Mouse (Mus musculus) retina, adult 2 months (tissue): ENCODE results near the gene 1700074P13Rik.
"Not testable (repeated sequence)": the region's sequence is repeated elsewhere in the genome, so short reads cannot be mapped to it uniquely, and the experiment has no call there.

Experiments used
- DNase-seq: peaks from one replicate; pipeline ENCODE4 v3.0.0-alpha.2; 2012; ENCODE audit warnings: low read depth, low spot score

1700074P13Rik gene

DNA sequence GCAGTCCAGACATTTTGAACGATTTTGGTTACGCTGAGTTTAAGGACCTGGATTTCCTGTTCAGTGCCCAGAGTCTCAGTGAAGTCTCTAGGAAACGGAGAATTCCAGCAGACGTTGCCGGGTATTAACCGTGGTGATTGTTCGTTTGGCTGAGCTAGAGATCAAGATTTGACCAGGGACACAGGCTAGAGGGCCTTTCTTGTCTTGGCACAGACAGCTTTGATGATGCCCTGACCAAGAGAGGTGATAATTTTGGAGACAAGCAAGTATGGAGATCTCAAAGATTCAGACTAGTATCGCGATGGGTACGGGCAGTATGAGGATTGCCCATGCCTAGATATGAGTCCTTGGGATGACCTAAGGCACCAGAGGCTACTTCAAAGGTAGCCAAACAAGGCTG lies at the start of gene 1700074P13Rik:
1700074P13Rik (minus strand) TSS at position 101 of the 400 bp plus-strand sequence.
- no peak for DNase-seq

DNA sequence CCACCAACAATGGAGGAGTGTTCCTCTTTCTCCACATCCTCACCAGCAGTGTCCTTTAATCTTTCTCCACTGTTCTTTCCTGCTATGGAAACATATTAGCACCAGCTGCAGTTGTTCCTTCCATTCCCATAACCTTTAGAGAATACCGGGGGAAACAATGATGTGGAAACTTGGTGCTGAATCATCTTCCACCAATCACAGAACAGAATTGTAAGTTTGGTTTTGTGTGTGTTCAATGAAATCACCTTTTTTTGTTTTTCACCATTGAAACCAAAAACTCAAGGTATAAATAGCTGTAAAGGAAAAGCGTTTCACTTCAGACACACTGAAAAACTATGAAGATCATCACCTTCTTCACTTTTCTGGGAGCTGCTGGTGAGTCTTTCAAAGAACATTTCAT lies 24.1 kb upstream of the 1700074P13Rik start, which contains the start of gene 1810009J06Rik:
1810009J06Rik (plus strand) TSS at position 301 of the 400 bp plus-strand sequence.
- not testable (repeated sequence) for DNase-seq

DNA sequence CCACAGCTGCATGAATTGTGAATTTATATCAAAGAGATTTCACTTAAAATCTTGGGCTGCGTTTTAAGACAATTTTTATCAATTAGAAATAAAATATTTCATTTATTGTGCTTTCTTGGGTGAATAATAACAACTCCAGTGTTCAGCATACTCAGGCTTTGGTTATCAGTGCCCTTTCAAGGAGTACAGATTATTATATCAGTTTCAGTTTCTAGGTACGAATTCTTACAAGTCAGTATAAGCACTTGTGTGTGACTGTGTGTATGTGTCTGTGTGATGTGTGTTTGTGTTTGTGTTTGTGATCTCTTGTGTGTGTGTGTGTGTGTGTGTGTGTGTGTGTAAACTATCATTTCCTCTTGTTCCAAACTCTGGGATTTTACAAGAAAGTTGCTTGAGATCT lies 13.4 kb upstream of the 1700074P13Rik start:
- no peak for DNase-seq

DNA sequence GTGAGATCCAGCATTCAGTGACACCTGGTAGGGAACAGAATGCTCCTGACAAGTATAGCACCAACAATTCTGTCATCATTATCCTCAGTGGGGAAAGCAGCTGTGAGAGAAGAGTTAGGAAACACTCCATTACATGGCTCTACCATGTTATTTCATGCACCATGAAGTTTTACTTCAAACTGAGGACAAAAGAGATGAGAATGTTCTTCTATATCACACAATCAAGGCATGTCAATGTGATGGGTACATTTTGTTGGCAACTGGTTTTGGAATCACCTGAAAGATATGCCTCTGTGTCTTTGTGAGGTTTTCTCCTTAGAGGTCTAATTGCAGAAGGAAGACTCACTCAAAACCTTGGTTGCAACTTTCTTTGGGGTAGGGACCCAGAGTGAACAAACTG lies 11.4 kb upstream of the 1700074P13Rik start, which contains the start of gene Gm4744:
Gm4744 (minus strand) TSS at position 101 of the 400 bp plus-strand sequence.
- DNase-seq: no peak

DNA sequence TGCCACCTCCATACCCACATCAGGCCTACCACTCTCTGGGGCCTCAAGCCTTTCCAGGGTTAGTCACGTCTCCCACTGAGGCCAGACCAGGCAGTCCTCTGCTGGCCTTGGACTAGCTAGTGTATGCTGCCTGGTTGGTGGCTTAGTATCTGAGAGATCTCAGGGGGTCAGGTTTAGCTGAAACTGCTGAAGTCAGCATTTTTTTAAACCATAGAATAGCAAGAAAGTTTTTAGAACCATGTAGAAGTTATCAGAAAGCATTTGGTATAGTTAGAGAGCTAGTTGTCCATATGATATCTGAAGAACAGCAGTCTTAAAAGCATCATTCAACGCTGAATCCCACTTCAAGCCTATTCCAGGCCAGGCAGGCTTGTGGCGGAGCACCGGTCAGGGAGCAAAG lies 20.4 kb downstream of the 1700074P13Rik start:
- no peak for DNase-seq

DNA sequence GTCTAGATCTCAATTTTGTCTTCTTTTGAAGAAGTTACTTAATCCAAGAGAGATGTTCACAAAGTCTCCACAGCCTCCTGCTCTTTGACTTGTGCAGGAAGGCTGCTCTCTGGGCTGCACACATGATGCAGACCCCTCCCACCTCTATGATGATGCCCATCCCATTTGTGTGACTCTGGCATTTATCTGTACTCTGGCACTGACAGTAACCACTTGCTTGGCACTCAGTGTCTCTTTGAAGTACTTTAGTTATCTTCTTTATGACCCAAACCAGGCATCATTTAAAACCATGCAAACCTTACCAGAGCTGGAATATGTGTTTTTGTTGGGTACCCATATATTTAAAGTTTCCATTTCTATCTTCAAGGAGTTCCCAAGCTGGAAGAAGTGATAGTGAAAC lies 40.1 kb downstream of the 1700074P13Rik start, which contains the start of gene Prss58:
Prss58 (minus strand) TSS at position 101 of the 400 bp plus-strand sequence.
- no peak for DNase-seq

DNA sequence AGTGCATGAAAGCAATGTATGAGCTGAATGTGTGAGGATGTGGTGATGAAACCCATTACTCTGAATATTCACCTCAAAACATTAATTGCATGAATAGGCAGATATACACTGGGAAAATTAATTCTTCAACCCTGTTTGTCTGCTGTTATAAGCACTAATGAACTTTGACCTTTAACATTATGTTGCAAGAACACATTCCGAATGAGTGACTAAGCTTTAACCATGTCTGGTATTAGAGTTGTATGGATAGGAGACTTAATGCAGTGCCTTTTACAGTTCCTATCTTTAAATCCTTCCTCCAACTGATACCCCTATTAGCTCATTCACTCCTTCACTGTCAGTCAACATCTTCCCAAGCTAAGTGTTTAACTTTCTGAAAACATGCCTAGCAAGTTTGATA lies 45.6 kb downstream of the 1700074P13Rik start:
- no peak for DNase-seq

DNA sequence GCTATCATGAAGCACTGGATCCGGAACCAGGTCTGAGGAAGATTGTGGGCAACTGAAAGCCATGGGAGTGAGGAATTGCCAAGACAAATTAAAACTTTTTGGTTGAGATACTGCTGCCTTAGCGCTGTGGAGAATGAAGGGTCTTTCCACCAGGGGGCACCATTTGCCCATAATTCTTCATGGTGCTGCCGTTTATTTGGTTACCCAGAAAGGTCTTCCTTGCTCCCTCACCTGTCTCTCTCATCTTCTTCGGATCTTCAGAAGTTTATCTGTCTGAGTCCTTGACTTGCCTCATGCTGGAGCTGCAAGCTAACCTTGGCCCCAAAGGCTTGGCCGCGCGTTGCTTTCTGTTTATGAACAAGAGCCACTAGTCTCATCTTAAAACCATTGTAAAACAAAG lies 46.8 kb downstream of the 1700074P13Rik start:
- DNase-seq: no peak

DNA sequence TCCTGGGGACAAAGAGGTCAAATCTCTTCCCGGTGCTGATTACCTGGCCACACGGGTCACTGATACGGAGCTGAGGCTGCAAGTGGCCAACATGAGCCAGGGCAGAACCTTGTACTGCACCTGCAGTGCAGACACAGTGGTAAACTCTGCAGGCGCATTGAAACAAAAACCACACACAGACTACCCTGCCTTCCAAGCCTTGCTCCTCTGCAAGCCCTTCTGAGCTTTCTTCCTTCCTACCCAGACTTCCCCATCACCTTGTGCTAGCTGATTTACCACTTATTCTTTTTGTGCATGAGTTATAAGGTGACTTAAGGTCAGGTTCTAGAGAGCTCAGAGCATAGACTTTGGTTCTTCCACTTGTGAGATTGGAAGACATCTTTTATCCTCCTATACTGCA lies 48.6 kb downstream of the 1700074P13Rik start:
- DNase-seq: no peak

DNA sequence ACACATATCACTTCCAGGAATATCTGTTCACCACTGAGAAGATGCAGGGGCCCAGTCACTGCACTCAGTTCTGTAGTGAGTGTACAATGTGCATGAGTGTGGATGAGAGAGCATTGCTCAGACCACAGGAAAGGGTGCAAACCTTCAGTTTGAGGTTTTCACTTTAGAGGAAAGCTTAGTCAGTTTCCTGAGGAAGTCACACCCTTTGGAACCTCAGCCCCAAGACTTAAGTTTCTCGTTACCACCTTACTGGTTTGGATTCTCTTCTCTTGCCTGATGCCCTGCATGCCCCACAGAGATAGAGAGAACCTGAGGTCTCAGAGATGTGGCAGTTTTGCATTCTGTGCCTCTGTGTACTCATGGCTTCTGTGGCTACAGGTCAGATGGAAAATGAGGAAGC lies 49.4 kb downstream of the 1700074P13Rik start:
- DNase-seq: no peak

DNA sequence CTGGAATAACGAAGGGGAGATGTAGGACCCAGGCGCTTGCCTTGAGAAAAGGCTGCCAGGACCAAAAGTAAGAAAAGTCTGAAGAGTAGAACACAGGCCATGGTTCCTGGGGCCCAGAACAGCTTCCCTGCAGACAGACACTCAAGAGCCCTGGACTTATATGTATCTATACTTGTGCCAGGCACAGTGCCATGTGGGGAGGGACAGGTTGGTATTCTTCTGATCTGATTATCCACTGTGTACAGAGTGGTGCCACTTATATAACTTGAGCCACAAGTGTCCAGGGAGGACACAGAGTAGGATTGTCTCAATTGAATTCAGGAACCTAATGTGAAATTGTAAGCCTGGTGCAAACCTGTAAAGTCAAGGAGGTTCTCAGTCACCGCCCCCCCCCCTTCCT lies 53.0 kb downstream of the 1700074P13Rik start, which contains the start of gene Moxd2:
Moxd2 (minus strand) TSS at position 101 of the 400 bp plus-strand sequence.
- no peak for DNase-seq
